Mouse (Mus musculus): ENCODE measurements around the gene Obsl1. TPM values are rescaled to one million over a fixed set of nuclear protein-coding genes. Genes with fewer than 3 reads are reported as not detected.

The Obsl1 gene
- total and polyA plus RNA-seq, 3 experiments, result 0.08 to 1.2 TPM; not detected in 1

- Histone ChIP-seq H3K27me3 (ENCODE audit: control insufficient read depth in 1 of 2, insufficient read depth in 2 of 2, low read length in 2 of 2) (no peaks in the 10 kb centered on the region), H3K36me3 (ENCODE audit: control insufficient read depth in 1 of 2, insufficient read depth in 2 of 2, low read length in 2 of 2) (no peaks in the 10 kb centered on the region), H3K4me3 (ENCODE audit: control insufficient read depth in 1 of 2, insufficient read depth in 1 of 2, low read depth in 2 of 2, low read length in 2 of 2) (no peak overlapping the region), H3K27ac (ENCODE audit: control insufficient read depth, low read depth, low read length) (no peak overlapping the region), H3K9me3 (replicated peaks; ENCODE audit: insufficient read depth, low read length) (no peaks in the 10 kb centered on the region), H3K79me2 (ENCODE audit: control insufficient read depth, insufficient read depth, low read length, poor library complexity) (no peaks in the 10 kb centered on the region), H3K4me1 (ENCODE audit: control insufficient read depth in 1 of 2, insufficient read depth in 2 of 2, low read length in 2 of 2) (no peaks in the 10 kb centered on the region), H3K9ac (ENCODE audit: control insufficient read depth, low read depth, low read length, poor library complexity, severe bottlenecking) (no peak overlapping the region)
- DNase-seq (ENCODE audit: low read depth, low spot score), result no peak
- TF ChIP-seq ZC3H11A (IDR thresholded peaks at IDR 0.05; ENCODE audit: low read depth, low read length), result no peak
- TF ChIP-seq BHLHE40 (IDR thresholded peaks at IDR 0.05; ENCODE audit: borderline replicate concordance, low read depth, low read length), result no peak
- no peak for TF ChIP-seq CTCF (IDR thresholded peaks at IDR 0.05 in 2 of 3, conservative IDR thresholded peaks at IDR 0.05 in 1 of 3; ENCODE audit: control insufficient read depth in 1 of 3, insufficient read depth in 1 of 3, low read depth in 2 of 3, low read length in 3 of 3, poor library complexity in 1 of 3, severe bottlenecking in 1 of 3)
- TF ChIP-seq CHD2 (IDR thresholded peaks at IDR 0.05; ENCODE audit: low read length), result no peak
- TF ChIP-seq E2F4 (IDR thresholded peaks at IDR 0.05; ENCODE audit: borderline replicate concordance, low read depth, low read length), result no peak
- no peak for TF ChIP-seq KAT2A (conservative IDR thresholded peaks at IDR 0.05; ENCODE audit: low read depth, low read length)
- no peak for TF ChIP-seq MYC (IDR thresholded peaks at IDR 0.05; ENCODE audit: low read depth, low read length)
- no peak for TF ChIP-seq HCFC1 (IDR thresholded peaks at IDR 0.05; ENCODE audit: low read depth, low read length)
- no peak for TF ChIP-seq RAD21 (IDR thresholded peaks at IDR 0.05; ENCODE audit: low read depth, low read length)
- TF ChIP-seq USF2 (IDR thresholded peaks at IDR 0.05; ENCODE audit: borderline replicate concordance in 1 of 2, insufficient read depth in 1 of 2, low read depth in 1 of 2, low read length in 2 of 2), result no peak
Measured at GRCm38 (mm10) chr1:75533325-75534252, 27.3 kb upstream of the Obsl1 start.

- Histone ChIP-seq H3K4me1 (ENCODE audit: control insufficient read depth in 1 of 2, insufficient read depth in 2 of 2, low read length in 2 of 2) (no peaks in the 10 kb centered on the region), H3K36me3 (ENCODE audit: control insufficient read depth in 1 of 2, insufficient read depth in 2 of 2, low read length in 2 of 2) (no peaks in the 10 kb centered on the region), H3K9ac (ENCODE audit: control insufficient read depth, low read depth, low read length, poor library complexity, severe bottlenecking) (no peak overlapping the region), H3K79me2 (ENCODE audit: control insufficient read depth, insufficient read depth, low read length, poor library complexity) (no peaks in the 10 kb centered on the region), H3K27me3 (ENCODE audit: control insufficient read depth in 1 of 2, insufficient read depth in 2 of 2, low read length in 2 of 2) (no peaks in the 10 kb centered on the region), H3K4me3 (ENCODE audit: control insufficient read depth in 1 of 2, insufficient read depth in 1 of 2, low read depth in 2 of 2, low read length in 2 of 2) (no peak overlapping the region), H3K27ac (ENCODE audit: control insufficient read depth, low read depth, low read length) (no peak overlapping the region), H3K9me3 (replicated peaks; ENCODE audit: insufficient read depth, low read length) (no peaks in the 10 kb centered on the region)
- no peak for TF ChIP-seq TAL1 (IDR thresholded peaks at IDR 0.05; ENCODE audit: low read length)
- DNase-seq (ENCODE audit: low read depth, low spot score), result no peak
Measured at GRCm38 (mm10) chr1:75532280-75533172, 26.3 kb upstream of the Obsl1 start.

All from MEL (cell line).